Mouse (Mus musculus) regulatory T cell (primary cell): ENCODE data around the gene Fam49a.

Experiments used
- in situ Hi-C: fragments of 300-600 bp; cut with MboI, MseI; formaldehyde crosslinking; loops from one replicate; pipeline ENCODE4 v1.15.1; 2025; ENCODE audit warnings: high pct_unique_total_duplicates

The Fam49a gene

GRCm38 (mm10) chr12:12270495-12270894 is 8.6 kb downstream of the Fam49a start:
- in situ Hi-C loops: no loop called here

DNA sequence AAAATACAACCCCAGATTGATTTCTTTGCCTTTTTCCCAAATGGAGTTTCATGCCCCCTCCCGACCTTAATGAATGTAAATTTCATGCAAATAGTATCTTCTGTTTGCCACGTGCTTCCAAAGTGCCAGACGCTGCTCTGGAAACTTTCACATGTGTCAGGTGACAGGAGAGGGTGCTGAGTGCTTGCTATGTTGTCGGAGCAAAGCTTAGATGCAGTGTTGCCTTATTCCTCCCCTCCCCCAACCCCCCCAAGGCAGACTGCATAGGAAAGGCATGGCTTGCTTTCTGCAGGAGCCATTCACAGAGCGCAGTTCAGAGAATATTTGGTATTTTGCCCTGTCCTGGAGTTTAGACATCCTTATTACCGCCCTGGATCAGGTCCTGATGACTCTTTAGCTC is 12.2 kb downstream of the Fam49a start:
- in situ Hi-C loops: no loop called here

- in situ Hi-C loops: no loop called here
Observed at GRCm38 (mm10) chr12:12275124-12275779, 13.3 kb downstream of the Fam49a start.

- in situ Hi-C loops: no loop called here
Observed at GRCm38 (mm10) chr12:12277741-12278463, 16.0 kb downstream of the Fam49a start.

DNA sequence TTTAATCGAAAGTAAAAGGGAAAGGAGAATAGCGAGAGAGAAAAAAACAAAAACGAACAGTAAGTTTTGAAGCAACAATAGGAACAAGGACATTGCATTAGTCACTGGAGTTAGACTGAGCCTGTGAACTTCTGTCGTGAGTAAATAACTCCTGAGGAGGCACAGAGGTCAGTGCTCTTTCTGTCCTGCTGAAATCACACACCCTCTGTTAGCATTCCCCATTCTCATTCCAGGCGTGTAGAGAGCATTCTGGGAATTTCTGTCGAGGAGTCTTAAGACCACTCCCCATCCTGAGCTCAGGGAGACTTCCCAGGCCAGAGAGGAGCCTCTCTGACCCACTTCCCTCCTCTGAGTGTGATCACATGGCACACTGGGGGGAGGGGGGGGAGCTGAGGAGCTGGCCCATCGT is 16.5 kb downstream of the Fam49a start:
- in situ Hi-C loops: no loop called here

DNA sequence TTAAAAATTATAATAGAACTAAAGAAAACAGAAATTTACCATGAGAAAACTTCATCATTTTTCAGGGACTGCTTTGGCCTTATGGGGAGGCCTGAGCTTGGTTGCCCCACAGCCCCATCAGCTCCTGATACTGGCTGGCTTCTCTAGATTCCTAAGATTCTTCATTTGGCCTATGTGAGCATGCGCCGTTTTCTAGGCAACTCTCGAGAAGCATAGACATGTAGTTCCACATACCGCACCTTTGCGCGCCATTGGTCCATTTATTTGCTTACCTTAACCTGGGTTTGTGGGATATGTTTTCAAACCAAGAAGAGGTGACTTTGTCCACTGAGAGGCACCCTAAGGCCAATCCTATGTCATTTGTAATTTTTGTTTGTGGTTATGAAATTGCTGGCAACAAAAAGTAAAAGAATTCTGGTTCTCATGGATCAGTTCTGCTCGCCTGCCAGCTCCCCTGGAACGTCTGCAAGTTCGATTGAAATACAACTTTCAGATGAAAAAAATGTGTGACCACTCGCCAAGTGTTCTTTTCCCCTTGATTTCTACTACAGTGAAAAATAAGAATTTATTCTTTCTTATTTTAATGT is 21.9 kb downstream of the Fam49a start:
- in situ Hi-C loops: no loop called here

- in situ Hi-C loops: no loop called here
Observed at GRCm38 (mm10) chr12:12284521-12284920, 22.6 kb downstream of the Fam49a start.

- in situ Hi-C loops: no loop called here
Observed at GRCm38 (mm10) chr12:12287131-12287786, 25.3 kb downstream of the Fam49a start.

DNA sequence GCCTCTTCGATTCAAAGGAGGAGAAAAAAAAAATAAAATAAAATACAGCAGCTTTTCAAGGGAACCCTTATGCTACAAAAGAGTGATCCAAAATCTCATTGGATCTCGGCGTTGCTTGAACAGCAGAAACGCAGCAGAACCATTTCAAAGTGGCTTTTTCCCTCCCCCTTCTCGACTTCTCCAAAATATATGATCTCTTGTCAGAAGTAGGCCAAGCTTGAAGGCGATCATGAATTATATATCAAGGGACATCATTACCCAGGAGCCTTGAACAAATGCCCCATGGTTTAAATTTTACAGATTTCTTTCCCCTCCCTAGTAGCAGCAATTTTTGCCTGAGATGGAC is 25.8 kb downstream of the Fam49a start:
- in situ Hi-C loops: no loop called here

DNA sequence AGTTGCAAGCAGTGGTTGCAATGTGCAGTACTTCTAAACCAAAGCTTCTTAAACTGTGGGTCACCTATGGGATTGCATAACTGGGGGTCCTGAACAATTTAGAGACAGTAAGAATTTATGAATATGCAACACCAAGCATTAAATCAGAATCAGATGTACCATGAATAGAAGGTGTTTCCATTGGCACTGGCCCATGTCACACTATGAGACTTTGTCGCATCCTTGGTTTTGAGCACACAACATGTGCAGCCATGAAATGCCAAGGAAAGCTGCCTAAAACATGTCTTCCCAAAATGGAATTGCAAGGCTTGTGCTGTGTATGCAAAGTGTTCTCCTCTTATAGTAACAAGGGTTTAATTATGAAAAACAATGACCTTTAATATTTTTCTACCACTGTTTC is 26.6 kb downstream of the Fam49a start:
- in situ Hi-C loops: no loop called here

DNA sequence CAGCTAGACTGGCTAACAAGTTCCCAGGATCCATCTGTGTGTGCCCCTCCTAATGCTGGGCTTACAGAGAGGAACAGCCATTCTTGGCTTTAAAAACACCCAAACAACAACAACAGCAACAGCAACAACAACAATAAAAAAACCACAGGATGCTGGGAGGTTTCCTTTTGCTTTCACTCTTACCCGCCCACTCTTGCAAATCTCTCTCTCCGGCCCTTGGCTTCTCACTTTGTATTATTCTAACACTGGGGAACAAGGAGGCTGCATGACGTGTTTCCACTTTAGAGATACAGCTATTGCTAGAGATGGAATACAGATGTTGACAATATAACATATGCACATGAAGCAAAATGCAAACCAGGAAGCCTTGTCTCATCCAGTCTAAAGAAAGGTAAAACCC is 27.7 kb downstream of the Fam49a start:
- in situ Hi-C loops: no loop called here

- in situ Hi-C loops: no loop called here
Observed at GRCm38 (mm10) chr12:12292043-12292618, 30.2 kb downstream of the Fam49a start.

GRCm38 (mm10) chr12:12294380-12295171 is 32.6 kb downstream of the Fam49a start:
- in situ Hi-C loops: no loop called here

DNA sequence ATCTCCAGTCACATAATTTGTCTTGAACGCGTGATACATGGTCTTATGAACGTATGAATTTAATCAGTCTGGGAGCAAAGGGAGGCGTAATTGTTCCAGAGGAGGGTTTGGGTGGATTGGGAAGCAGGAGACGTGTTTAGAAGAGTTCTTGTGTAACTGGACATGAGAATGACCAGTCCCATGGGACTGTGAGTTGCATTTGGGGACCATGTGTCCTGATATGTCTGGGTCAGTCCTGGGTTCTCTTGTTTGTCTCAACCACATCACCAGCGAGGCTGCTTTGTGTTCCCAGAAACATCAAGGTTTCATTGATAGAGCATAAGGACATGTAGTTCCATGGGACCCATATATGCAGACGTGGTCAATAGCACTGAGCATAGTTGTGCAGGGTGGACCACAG is 36.5 kb downstream of the Fam49a start:
- in situ Hi-C loops: no loop called here

- in situ Hi-C loops: no loop called here
Observed at GRCm38 (mm10) chr12:12299303-12299702, 37.4 kb downstream of the Fam49a start.

DNA sequence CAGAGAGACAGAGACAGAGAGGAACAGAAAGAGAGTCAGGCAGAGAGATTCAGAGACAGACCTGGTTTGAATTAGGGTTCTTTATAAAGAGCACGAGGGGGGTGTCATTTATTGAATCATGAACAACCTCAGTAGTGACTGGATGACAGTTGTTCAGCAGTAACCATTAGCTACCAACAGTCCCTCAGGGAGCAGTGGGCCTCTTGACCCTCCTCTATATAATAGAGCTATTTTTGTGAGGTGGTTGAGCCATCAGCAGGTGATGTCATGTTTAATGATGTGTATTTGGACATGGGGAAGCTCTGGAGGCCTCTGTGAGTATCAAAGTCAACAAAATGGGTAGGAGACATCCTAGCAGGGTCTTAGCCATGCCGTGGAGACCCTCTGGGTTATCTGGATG is 39.2 kb downstream of the Fam49a start:
- in situ Hi-C loops: no loop called here

DNA sequence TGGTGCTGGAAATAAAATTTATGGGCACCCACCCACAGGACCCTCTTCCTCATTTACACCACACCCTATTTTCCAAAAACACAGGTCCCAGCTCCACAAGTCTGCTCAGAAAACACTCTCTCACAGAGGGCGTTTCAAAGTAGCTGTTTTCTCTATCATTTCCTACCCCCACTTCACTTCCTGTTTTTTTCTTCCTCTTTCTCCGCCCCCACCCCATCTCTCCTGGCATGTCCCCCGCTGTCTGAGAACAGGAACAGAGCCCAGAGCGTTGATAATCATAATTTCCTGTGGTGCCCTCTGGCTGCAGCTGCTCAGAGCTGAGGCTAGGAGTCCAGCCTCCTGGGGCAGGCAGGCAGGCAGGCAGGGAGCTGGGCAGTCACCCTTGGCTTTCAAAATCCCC is 39.9 kb downstream of the Fam49a start:
- in situ Hi-C loops: no loop called here

GRCm38 (mm10) chr12:12306214-12306613 is 44.3 kb downstream of the Fam49a start:
- in situ Hi-C loops: no loop called here

DNA sequence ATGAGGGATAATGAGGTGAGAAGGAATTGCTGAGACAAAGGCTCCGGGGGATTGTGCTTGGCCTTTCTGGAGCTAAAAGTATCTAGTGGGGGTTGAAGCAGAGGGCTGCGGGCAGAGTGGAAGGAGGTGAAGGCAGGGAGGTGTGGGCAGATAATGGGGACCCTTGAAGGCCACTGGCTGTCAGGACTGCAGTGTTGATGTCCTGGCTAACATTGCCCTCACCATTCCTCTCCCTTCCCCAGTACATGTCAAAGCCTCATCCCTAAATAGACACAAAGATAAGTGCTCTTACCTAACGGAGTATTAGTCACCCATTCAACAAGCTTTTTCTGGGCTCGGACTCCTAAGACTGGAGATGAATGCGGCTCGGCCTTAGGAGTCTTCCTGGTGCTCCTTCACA is 44.9 kb downstream of the Fam49a start:
- in situ Hi-C loops: no loop called here

GRCm38 (mm10) chr12:12307245-12307644 is 45.3 kb downstream of the Fam49a start:
- in situ Hi-C loops: no loop called here

GRCm38 (mm10) chr12:12313437-12313836 is 51.5 kb downstream of the Fam49a start:
- in situ Hi-C loops: no loop called here
